Mouse (Mus musculus) kidney, adult 18-20 months (tissue): ENCODE measurements at regions not wholly inside any gene's neighbourhood (a gene's known extent, or its start where the extent isn't known, plus 50 kb on each side); places are given as distances from the start of the nearest gene placed in this dataset.

Source experiments
- DNase-seq: peaks from one replicate; pipeline ENCODE4 v3.0.0; 2021

DNA sequence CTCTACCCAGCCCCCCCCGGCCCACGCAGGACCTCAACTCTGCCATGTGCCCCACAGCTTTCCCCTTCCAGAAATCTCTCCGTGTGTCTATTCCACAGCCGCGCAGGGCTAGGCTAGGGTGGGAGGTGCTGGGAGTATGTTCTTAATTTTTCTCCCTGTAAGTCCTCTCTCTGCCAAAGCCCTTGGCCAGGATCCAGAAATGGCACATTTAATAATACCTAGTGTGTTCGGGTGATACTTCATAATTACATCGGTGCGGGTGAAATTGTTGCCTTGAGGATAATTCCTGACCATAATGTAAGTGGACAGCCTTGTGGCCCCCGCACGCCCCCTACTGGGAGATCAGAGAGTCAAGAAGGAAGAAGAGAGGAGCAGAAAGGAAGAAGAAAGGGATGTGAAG lies 1093.5 kb downstream of the Mrps31 start:
- peak; percentile 66 for DNase-seq

DNA sequence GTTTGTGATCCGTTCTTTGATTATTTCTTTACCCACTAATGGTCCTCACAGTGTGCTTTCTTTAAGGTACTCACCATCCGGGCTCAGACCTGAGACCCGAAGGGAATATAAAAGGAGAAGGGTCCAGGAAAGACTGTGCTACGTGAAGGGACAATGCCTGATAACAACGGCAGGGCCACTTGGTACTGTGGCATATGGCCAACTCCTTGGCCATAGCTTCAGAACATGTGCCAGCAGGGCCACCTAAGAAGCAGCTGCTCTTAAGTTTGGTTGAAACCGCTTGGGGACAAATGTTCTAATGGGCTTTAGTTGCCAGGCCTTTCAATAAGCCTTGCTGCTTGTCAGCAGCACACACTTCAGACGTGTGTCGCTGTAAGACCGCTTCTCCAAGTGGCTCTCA lies 1094.1 kb downstream of the Mrps31 start:
- DNase-seq: no peak

DNA sequence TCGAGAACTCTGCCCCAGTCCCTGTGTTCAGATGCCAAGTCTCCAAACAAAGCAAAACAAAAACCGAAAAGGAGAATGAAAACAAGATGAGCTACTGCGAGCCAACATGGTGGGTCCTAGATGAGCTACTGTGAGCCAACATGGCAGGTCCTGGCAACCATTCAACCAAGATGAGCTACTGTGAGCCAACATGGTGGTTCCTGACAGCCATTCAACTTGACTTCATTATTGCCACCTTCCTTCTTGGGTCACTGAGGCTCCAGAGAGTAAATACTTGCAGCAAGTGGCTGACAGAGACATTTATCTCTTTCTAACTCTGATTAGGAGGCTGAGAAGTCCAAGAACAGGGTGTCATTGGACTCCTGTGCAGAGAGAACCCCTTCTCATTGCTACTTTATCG lies 1094.8 kb downstream of the Mrps31 start:
- DNase-seq: no peak

DNA sequence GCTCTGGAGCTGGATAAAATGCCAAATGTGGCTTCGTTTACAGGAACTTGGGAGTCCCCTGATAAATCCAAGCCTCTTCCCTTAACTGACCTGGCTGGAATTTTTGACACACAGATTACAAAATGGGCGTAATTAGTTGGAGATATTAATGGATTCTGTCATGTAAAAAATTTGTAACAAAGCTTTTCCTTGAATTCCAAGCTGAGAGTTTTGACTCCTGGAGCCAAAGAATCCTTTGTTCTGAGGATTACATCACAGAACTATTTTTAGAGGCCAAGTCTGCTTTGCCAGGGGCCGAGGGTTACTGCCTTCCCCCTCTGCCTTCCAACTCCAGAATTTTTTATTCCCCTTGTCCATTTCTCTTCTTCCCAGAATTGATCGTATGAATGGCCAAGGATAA lies 1096.5 kb downstream of the Mrps31 start:
- no peak for DNase-seq

DNA sequence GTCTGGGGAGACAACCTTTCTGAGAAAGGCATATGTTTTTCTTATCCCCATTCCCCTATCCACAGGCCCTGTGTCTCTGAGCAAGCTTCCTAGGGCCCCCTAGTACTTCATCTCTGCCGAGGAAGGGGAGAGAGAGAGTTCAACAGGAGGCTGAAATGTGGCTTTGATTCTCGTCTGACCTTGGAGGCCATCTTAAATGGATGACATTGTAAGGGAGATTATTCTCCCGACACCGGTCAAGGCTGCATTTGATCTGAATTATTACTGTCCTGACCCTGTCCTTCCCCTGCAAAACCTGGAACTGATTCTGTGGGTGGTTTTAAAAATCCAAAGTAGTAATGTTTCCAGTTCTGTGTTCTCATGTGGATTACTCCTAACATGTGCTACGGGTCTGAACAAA lies 1098.9 kb downstream of the Mrps31 start:
- no peak for DNase-seq

DNA sequence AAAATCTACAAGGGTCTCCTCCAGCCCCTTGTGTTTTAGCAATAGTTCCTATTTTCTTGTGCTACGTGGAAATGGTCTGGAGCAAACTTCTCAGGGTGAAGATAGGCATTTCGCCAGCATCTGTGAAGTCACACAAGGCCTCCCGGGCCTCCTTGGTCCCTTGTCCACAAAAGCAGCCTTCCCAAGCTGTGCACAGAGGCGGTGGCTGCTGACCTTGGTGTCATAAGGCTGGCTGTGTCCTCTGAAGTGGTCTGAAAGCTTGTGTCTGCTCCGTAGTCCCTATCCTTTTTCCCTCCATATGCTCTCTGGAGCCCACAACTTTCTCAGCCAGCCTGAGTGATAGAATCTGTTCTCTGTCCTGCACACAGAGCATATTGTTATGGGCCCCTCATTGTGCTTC lies 1099.4 kb downstream of the Mrps31 start:
- no peak for DNase-seq

DNA sequence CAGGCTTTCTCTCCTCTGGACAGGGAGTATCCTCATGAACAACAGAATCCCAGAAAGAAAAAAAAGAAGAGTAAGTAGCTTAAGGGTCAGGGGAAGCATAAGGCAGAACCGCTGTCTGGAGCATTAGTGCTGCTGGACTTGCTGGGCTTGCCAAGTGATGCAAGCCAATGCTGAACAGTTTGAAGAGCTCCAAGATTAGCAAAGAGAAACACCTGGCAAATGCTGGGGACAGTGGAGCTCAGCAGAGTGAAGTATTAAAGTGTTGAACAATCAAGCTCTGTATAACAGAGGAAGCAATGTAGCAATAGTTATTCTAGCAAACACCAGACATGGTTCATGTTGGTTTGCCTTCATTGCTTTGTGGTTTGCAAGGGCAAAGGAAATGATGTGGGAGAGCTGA lies 1100.1 kb downstream of the Mrps31 start:
- no peak for DNase-seq

DNA sequence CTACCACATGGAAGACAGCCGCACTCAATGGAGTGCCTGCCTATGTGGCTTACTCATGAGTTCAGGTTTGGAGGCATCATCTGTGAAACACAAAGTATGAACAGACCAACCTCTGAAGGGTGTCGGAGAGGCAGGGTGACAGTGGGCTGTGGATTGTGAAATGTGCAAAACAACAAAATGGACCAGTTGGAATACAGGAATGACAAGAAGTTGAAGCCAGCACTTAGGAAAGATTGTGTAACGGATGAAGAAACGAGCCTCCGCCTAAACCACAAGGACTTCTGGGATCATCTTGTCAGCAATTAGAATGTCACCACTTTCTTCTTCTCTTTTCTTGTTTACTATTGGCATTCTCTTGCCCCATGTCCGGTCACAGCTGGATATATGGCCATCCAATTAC lies 1100.6 kb downstream of the Mrps31 start:
- no peak for DNase-seq

DNA sequence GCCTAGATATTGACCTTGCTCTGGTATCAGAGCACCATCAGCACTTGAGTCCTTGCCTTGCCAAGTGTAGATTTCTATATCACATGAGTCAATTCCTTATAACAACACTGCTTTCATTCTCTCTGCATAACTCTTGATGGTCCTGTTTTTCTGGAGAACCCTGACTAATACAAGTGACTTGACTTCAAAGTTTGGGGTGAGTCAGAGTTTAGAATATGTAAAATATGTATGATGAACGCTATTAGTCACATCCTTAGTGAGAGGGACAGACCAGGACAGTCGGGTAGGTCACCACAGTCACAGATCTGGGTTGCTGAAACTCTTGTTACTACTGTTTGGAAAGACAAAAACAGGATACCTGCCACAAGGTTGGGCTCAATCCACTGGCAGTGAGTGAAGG lies 1105.3 kb downstream of the Mrps31 start:
- no peak for DNase-seq

DNA sequence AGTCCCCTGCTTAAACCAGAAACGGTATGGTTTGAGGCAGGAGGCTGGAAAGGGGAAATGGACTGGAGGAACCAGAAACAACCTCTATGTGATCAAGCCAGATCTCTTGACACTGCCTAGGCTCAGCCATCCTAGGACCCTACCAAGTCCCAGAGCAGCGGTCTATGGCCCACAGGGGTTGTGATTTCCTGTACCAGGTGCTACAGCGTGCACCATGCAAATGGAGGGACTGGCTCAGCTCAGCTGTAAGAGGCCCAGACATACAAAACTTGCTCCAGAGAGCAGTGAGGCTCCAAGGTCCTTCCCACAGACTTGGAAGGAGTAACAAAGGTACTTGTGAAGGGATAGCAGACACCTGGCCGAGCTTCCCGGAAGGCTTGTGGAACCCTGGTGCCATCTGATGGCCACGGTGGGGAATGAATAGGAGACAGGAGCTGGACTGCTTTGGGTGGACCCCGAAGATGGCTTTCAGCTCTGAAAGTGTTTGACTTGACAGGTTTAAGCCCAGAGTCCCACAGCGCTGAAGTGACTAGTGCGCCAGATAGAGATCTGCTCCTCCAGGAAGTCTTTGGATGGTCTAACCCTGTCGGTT lies 1120.5 kb downstream of the Mrps31 start:
- DNase-seq: peak; percentile 43

DNA sequence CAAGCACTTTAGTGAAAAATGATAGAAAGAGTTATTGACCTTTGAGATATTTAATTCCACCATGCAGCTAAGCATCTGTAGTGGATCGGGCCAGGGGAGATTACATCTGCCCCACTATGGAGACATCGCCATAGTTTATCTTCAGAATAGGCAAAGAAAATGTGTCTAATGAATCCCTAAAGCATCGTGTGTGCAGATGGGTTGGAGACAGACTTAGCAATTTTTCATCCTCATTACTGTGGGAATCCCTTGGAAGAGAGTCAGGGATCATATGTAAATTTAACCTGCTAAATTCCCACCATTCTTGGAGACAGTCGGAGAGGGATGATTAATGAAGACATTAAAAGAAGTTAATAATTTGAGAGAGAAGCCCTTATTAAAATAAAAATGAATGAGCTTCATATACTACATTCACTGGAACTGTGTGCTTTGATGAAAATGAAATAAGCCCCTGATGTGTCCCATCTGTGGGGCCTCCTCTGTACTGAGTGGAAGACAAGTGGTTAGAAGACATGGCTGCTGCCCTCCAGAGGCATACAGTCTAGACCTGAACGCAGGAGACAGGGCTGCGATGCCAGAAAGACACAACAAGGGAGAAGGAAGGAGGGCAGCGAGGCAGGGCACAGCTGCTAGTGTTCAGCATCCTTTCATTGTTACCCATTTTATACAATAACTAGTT lies 1126.7 kb downstream of the Mrps31 start:
- DNase-seq: no peak

DNA sequence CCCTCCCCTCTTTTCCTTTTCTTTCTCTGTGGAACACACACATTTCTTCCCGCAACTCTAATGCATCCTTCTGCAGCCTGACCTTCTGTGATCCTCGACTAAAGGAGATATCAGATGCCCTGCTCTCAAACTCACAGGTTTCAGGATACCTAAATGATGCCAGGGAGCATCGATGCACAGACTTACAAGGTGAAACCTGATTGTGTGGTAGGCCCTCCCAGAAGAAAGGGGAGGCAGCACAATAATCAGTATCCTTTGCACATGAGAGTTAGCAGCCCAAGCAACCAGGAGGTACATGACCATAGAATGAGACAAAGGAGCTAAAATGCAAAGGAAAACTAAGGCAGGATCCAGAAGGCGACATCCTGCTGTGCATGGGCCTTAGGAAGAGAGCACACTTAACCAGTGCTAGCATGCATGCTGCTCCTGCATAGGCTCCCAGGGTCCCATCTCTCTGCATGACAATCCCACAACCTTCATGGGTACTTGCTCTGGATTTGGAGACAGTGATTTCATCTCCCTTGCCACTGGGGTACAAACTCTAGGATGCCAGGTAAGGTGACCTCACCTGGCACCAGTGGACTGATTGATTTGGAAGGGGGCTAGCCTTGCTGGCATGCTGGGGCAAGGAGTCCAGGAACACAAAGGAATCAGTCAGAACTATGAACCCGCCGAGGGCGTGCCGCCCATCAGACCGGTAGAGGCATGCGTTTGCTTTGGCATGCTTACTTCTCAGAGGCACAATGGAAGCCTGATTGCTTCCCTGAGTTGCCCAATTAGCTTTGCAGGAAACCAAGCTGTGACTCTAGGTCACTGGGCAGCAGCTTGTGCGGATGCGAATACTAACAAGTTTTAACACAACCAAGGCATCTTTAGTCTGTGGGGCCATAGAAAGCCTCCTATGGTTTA lies 1142.7 kb downstream of the Mrps31 start:
- DNase-seq: no peak

DNA sequence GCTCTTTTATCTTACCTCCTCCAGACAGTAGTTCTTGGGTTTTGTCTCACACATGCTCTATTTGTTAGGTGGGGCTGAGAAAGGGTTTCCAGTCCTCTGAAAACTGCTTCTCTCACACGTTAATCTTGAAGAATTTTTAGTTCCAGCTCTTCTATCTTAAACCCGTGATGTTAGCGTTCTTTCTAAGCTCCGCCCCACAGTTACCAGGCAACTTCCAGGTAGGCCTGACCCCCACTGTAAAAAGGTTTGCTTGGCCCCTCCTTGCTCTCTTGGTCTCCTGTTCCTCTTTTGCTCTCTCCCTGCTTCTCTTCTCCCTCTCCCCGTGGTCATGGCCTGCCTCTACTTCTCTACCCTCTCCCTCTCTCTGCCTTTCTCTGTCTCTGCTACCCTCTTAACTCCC lies 1149.7 kb downstream of the Mrps31 start:
- DNase-seq: no peak

DNA sequence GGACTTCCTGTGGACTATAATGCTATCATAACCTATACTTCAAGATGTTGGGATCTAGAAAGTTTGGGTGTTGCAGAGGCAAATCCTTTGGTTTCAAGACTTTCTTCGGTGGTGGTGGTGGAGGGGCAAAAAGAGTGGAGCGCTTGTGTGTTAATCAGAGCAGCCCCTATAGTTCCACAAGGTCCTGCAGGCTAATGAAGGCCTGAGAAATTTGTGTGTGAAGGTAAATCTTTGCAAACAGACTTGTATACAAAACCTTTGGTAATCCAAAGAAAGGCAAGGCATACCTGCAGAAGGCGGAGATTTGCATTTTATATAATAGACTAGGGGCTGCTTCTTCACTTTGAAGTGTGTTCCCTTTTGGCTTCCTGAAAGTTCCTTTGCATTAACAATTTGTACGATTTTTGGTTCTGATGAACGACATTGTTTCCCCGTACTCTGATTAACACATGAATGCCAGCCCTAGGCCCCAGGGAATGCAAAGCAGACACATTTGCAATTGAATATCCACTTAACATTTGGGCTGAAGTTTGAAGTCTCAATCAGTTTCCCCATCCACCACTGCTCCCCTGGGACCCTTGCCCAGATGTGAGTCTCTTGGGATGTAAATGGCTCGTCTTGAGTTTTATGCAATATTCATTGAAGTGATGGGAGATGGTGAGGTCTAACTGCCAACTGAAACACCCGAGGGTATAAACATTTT lies 1150.7 kb downstream of the Mrps31 start:
- no peak for DNase-seq

DNA sequence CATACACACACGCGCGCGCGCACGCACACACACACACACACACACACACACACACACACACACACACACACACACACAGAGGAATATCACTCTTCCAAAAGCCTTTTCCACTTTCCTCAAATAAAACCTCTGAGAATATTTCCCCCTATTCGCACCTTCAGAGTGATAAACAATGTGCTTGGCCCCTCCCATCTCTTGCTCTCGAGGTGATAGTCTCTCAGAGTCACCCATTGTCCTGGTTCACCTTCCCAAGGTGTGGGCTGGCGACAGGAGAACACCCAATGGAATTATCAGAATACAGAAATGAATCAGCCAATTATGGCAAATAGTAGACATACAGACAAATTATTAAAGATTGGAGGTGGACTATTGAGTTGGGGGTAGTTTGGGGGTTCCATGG lies 1151.3 kb downstream of the Mrps31 start:
- DNase-seq: no peak

DNA sequence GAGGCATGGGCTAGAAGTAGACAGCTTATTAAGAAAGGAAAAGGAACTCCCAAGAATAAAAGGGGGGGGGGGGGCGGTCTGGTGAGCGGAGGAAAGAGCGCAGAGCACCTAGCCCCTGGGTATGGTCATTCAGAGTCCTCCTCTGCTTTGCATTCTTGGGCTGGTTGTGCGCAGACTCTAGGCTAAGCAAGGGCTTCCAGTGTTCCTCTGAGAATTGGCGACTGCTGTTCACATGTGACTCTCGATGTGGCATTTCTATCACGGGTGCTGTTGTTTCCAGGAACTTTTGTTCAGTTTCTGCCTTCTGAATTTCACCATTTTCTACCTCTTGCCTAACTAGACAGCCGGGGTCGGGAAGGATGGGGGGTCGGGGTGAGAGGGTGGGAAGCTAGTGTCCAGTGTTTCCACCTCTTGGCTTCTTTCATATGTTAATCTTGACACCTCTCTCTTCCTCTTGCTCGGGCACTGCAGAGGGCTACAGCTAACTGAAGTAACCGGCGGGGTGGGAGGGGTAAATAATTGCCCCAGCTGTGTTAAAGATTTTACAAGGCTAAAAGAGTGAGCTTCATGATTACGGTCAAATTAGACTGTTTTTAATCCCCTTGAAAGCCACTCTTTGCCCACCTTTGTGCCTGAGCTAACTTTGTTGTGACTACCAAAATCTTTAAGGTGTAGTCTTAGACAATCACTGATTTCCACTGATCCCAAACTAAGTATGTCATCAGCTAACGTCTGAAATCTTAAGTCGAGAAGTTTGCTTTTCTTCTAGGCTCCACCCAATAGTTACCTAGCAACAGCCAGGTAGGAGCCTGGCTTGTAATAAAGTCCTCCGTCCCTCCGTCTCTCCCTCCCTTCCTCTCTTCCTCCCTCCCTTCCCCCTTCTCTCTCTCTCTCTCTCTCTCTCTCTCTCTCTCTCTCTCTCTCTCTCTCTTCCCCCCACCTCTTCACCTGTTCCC lies 1152.2 kb downstream of the Mrps31 start:
- DNase-seq: no peak

DNA sequence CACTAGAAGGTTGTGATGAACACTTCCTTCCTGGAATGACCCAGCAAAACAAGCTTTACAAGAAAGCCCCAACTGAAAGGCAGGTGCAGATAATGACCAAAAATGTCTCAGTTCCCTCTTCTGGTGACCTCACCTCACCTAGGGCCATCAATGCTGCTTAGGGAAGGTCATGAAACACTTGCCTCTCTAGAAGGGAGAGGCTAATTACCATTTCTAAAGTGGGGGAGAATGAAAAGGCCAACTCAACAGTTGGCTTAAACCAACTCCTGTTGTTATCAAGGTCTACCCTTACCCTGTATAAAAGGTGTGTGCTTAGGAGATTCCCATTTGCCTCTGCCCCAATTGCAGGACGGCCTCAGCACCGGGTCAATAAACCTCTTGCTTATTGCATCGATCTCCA lies 1156.7 kb downstream of the Mrps31 start:
- DNase-seq: no peak

DNA sequence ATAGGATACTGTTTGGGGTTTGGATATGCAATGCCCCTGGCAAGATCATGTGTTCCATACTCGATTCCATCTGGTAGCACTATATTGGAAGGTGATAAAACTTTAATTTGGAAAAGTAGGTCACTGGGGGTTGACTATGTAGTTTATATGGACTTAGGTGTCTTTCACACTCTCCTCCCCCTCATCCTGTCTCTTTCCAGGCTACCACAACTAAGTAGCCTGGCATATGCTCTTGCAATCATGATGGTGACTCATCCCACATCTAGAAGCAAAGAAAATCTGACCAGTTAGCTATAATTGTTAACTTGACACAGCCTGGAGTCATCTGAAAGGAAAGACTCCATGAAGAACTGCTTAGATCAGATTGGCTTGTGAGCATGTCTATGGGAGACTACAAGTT lies 1154.3 kb downstream of the Adam3 start:
- DNase-seq: no peak

DNA sequence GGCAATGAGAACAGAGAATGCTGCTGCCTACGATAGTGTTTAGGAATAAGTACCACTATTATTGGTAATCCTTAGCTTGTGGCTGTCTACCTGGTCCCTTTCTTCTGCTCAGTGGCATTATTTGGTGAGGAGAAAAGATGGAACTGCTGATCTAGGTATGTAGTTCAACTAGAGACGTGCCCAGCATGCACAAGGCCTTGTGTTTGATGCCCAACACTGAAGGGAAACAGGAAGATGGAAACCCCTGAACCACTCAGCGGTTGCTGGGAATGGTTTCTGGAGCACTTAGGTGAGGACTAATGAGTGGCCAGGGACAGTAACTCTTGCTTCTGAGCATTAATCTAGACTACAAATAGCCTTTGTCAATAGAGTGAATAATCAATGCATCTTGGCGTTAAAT lies 1145.5 kb downstream of the Adam3 start:
- no peak for DNase-seq

DNA sequence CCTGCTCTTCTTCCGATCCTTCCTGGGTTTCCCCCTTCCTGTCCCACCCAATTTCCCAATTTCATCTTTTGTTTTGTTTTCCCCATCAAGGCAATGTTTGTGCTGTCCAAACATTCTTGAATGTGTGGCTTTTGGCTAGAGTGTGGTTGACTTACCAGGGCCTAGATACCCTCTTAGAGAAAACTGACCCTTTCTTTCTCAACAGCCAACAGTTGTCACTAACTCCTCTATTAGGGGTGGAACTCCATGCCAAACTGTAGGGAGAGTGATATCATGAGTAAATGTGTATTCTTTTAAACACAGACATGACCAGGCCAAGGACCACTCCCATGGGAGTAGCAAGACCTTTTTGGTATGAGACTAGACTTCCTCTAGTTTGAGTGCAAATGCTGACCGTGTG lies 1145.0 kb downstream of the Adam3 start:
- no peak for DNase-seq
